Mouse (Mus musculus) hindbrain, postnatal 0 days (tissue): ENCODE results near the gene Ccnd2. TPM values are rescaled to one million over a fixed set of nuclear protein-coding genes. Genes with fewer than 3 reads are reported as not detected.

Source experiments
- ATAC-seq: fragments of 200-750 bp; cut with Nextera tagmentation; 2 replicates; pipeline ENCODE4 v1.8.0; 2017; ENCODE audit warnings: mild to moderate bottlenecking, moderate TSS enrichment, moderate library complexity
- DNase-seq: peaks from one replicate; pipeline ENCODE4 v3.0.0-alpha.2; 2015; ENCODE audit warnings: low spot score
- H3K27ac ChIP-seq: fragments of 300-500 bp; sonication (generic); 2 replicates; pipeline ENCODE4 v1.5.1; 2014; ENCODE audit warnings: mild to moderate bottlenecking
- H3K27me3 ChIP-seq: fragments of 300-500 bp; sonication (generic); 2 replicates; pipeline ENCODE4 v1.6.1; 2014; ENCODE audit warnings: low read length, mixed read lengths; ENCODE audit not compliant: insufficient read depth
- H3K36me3 ChIP-seq: fragments of 300-500 bp; sonication (generic); 2 replicates; pipeline ENCODE4 v1.6.1; 2014; ENCODE audit warnings: low read length, mixed read lengths; ENCODE audit not compliant: insufficient read depth
- H3K4me1 ChIP-seq: fragments of 300-500 bp; sonication (generic); 2 replicates; pipeline ENCODE4 v1.6.1; 2014; ENCODE audit warnings: antibody characterized with exemption, low read length, mixed read lengths; ENCODE audit not compliant: insufficient read depth
- H3K4me2 ChIP-seq: fragments of 300-500 bp; sonication (generic); 2 replicates; pipeline ENCODE4 v1.6.1; 2014; ENCODE audit warnings: low read depth, mild to moderate bottlenecking, low read length, moderate library complexity, mixed read lengths
- H3K4me3 ChIP-seq: fragments of 300-500 bp; sonication (generic); 2 replicates; pipeline ENCODE4 v1.5.1; 2014; ENCODE audit warnings: low read length
- H3K9ac ChIP-seq: fragments of 300-500 bp; sonication (generic); replicated peaks from 2 replicates; pipeline ENCODE4 v1.6.1; 2014; ENCODE audit warnings: mild to moderate bottlenecking, low read length, moderate library complexity, mixed read lengths
- H3K9me3 ChIP-seq: fragments of 300-500 bp; sonication (generic); 2 replicates; pipeline ENCODE4 v1.6.1; 2016; ENCODE audit warnings: low read length, mixed read lengths
- CTCF ChIP-seq: IDR thresholded peaks from 2 replicates; pipeline ENCODE4 v1.5.1; 2016; ENCODE audit warnings: antibody characterized with exemption, control low read depth, low read depth
- WGBS: fragments of 180-500 bp; shearing (Covaris S2); extraction: QIAGEN DNeasy Blood & Tissue Kit; methylation state at CpG from one replicate; pipeline ENCODE4 v1.1.7; 2014; 5-methylcytosine and 5-hydroxymethylcytosine counted together
- polyA plus RNA-seq: library from polyadenylated mRNA; unstranded; fragments of >200 nt; fragmentation: Nextera tagmentation; extraction: Ambion mirVana; gene quantifications from 2 replicates; pipeline ENCODE4 v1.2.1, GENCODE M21; 2015
- total RNA-seq: library from RNA; depleted of rRNA; stranded (reverse); fragments of >200 nt; gene quantifications from 2 replicates; pipeline ENCODE4 v1.2.3, GENCODE M21; 2014

Gene Ccnd2
- total and polyA plus RNA-seq, 2 experiments from 2014 or later, result 27.1 to 229 TPM

- Histone ChIP-seq H3K9ac (no peak overlapping the region), H3K4me3 (no peak overlapping the region), H3K4me2 (peak overlapping the region; percentile 18; the same call in 1 of the 2 replicates), H3K27ac (0 out of 2 replicates have a peak overlapping the region, but pooled peaks have one; percentile 4), H3K27me3 (no peaks in the 10 kb centered on the region), H3K36me3 (no peaks in the 10 kb centered on the region; the same call in 1 of the 2 replicates), H3K4me1 (peaks cover 3% of the 10 kb centered on the region; the same call in 1 of the 2 replicates), H3K9me3 (no peaks in the 10 kb centered on the region)
- WGBS, result 43% methylated on average over 13 of the region's 13 CpGs
- ATAC-seq (0 out of 2 replicates have a peak, but pooled peaks have one; percentile 39), DNase-seq (peak; percentile 30)
- TF ChIP-seq CTCF, result no peak
These were observed 21.6 kb downstream of the Ccnd2 start for GRCm38 (mm10) chr6:127130377-127130776.

GRCm38 (mm10) chr6:127129659-127130058 lies 22.3 kb downstream of the Ccnd2 start:
- DNase-seq (no peak), ATAC-seq (no peak)
- Histone ChIP-seq H3K27me3 (no peaks in the 10 kb centered on the region), H3K4me1 (peaks cover 3% of the 10 kb centered on the region; the same call in 1 of the 2 replicates), H3K4me3 (no peak overlapping the region), H3K9me3 (no peaks in the 10 kb centered on the region), H3K4me2 (no peak overlapping the region), H3K27ac (no peak overlapping the region), H3K9ac (no peak overlapping the region), H3K36me3 (no peaks in the 10 kb centered on the region; the same call in 1 of the 2 replicates)
- TF ChIP-seq CTCF, result no peak
- WGBS, result 92% methylated on average over 14 of the region's 14 CpGs

- DNase-seq, result no peak
- Histone ChIP-seq H3K4me2 (no peak overlapping the region), H3K27ac (no peak overlapping the region), H3K9me3 (no peaks in the 10 kb centered on the region), H3K4me1 (no peaks in the 10 kb centered on the region), H3K27me3 (no peaks in the 10 kb centered on the region), H3K4me3 (no peak overlapping the region), H3K9ac (no peak overlapping the region), H3K36me3 (no peaks in the 10 kb centered on the region; the same call in 1 of the 2 replicates)
- ATAC-seq, result no peak
- TF ChIP-seq CTCF, result no peak
- WGBS, result 88% methylated on average over 7 of the region's 7 CpGs
These were observed 28.5 kb downstream of the Ccnd2 start for GRCm38 (mm10) chr6:127123506-127123905.

GRCm38 (mm10) chr6:127122996-127123395 lies 29.0 kb downstream of the Ccnd2 start:
- no peak for TF ChIP-seq CTCF
- no peak for ATAC-seq
- H3K9ac ChIP-seq, result no peak overlapping the region
- no peak overlapping the region for H3K4me3 ChIP-seq
- WGBS, result 89% methylated on average over 5 of the region's 5 CpGs
- H3K9me3 ChIP-seq, result no peaks in the 10 kb centered on the region
- no peak overlapping the region for H3K27ac ChIP-seq
- H3K4me1 ChIP-seq, result no peaks in the 10 kb centered on the region
- no peak overlapping the region for H3K4me2 ChIP-seq
- no peak for DNase-seq
- H3K27me3 ChIP-seq, result no peaks in the 10 kb centered on the region
- H3K36me3 ChIP-seq, result no peaks in the 10 kb centered on the region; the same call in 1 of the 2 replicates

GRCm38 (mm10) chr6:127122221-127122806 lies 29.7 kb downstream of the Ccnd2 start:
- no peak overlapping the region for H3K27ac ChIP-seq
- no peaks in the 10 kb centered on the region for H3K4me1 ChIP-seq
- no peak overlapping the region for H3K9ac ChIP-seq
- H3K9me3 ChIP-seq, result no peaks in the 10 kb centered on the region
- no peaks in the 10 kb centered on the region for H3K27me3 ChIP-seq
- 79% methylated on average over 4 of the region's 4 CpGs for whole genome bisulfite sequencing
- peak; percentile 67 for ATAC-seq
- H3K4me2 ChIP-seq, result no peak overlapping the region
- H3K36me3 ChIP-seq, result no peaks in the 10 kb centered on the region
- no peak overlapping the region for H3K4me3 ChIP-seq
- DNase-seq, result peak; percentile 46
- peak; percentile 84 for TF ChIP-seq CTCF

GRCm38 (mm10) chr6:127114753-127115456 lies 37.1 kb downstream of the Ccnd2 start:
- no peak; the same call in 1 of the 2 replicates for TF ChIP-seq CTCF
- WGBS, result 42% methylated on average over 23 of the region's 23 CpGs
- peak overlapping the region; percentile 54 for H3K27ac ChIP-seq
- H3K4me2 ChIP-seq, result no peak overlapping the region
- no peak overlapping the region for H3K4me3 ChIP-seq
- peak; percentile 82 for DNase-seq
- no peaks in the 10 kb centered on the region for H3K27me3 ChIP-seq
- peak; percentile 88 for ATAC-seq
- H3K9ac ChIP-seq, result no peak overlapping the region
- no peaks in the 10 kb centered on the region for H3K4me1 ChIP-seq
- no peaks in the 10 kb centered on the region for H3K36me3 ChIP-seq
- no peaks in the 10 kb centered on the region for H3K9me3 ChIP-seq
